Mouse (Mus musculus) CH12.LX (cell line): ENCODE measurements around the gene Wdfy4.

ENCODE experiments used
- CTCF ChIP-seq, 2 experiments: IDR thresholded peaks in 1 of 2; conservative IDR thresholded peaks in 1 of 2; 2 replicates each; pipeline ENCODE4 v1.5.1; 2011 to 2012; ENCODE audit warnings: low read depth in 2 of 2, low read length in 2 of 2, improper control_type of control experiment in 1 of 2, inconsistent platforms in 1 of 2, mild to moderate bottlenecking in 1 of 2, moderate library complexity in 1 of 2
- MYC ChIP-seq: IDR thresholded peaks from 2 replicates; pipeline ENCODE4 v1.6.1; 2011; ENCODE audit warnings: low read depth, mild to moderate bottlenecking, improper control_type of control experiment, low read length
- POLR2A ChIP-seq: IDR thresholded peaks from 2 replicates; pipeline ENCODE4 v1.6.1; 2011; ENCODE audit warnings: low read depth, mild to moderate bottlenecking, improper control_type of control experiment, low read length

DNA sequence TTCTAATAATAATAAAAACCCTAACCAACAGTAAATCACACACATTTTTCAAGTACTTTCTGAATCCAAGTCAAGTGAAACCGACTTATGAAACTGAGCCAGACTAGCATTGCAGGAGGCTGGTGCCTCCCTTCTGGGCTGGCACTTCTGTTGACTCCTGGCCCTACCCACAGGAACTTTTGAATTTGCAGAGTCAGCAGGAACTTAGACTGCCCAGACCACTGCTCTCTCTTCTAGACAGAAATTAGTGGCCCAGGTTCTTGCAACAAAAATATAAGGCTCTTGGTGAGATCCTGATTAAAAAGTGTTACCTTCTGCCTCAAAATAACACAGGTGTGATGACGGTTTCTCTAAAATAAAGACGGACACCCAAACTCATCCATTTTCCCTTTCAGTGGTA is 140.1 kb downstream of the Wdfy4 start:
- no peak for TF ChIP-seq MYC
- TF ChIP-seq CTCF (conservative IDR thresholded peaks at IDR 0.05 in 1 of 2, IDR thresholded peaks at IDR 0.05 in 1 of 2; ENCODE audit: low read depth in 2 of 2, low read length in 2 of 2), result no peak
- no peak for TF ChIP-seq POLR2A
